Mouse (Mus musculus) cortical plate, adult 2 months (tissue): ENCODE data around the gene Chrna7.

ENCODE experiments used
- CTCF ChIP-seq: fragments of 200-500 bp; IDR thresholded peaks from 2 replicates; pipeline ENCODE4 v1.5.1; 2011; ENCODE audit warnings: mild to moderate bottlenecking, control low read depth, low read length; ENCODE audit not compliant: insufficient read depth; ENCODE audit errors: extremely low read depth
- POLR2A ChIP-seq: fragments of 200-500 bp; IDR thresholded peaks from 2 replicates; pipeline ENCODE4 v1.6.1; 2011; ENCODE audit warnings: mild to moderate bottlenecking, low read length, control low read depth; ENCODE audit not compliant: insufficient read depth; ENCODE audit errors: extremely low read depth

DNA sequence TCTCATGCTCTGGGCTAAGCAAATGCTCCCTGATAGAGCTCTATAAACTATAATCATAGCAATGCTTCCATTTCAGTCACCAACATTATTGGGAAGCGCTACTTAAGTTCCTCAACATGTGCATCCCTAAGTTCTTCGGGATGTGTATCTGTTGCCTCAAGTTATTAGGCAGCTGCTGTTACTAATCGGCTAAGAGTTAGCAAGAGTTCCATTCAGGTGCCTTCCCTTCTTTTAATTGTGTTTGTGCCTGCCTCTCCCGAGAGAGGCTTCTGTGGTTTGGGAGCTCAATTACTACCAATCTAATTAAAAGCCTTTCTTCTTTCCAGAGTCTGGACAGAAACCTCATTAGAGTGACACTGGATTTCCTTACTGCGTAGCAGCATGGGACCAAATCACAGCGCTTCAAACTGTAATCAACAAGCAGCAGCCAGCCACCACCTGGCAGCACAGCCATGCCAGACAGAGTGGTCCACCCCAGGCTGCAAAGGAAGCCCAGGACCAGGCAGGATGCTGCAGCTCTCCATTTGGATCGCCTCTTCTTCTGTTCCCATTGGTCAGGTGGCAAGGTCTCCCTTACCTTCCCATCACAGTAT, 50.0 kb downstream of the Chrna7 start:
- no peak for TF ChIP-seq CTCF
- TF ChIP-seq POLR2A = no peak
